Mouse (Mus musculus) liver, embryonic 11.5 days (tissue): Measurements from ENCODE around the gene Zfp599. TPM values are rescaled to one million over a fixed set of nuclear protein-coding genes. Genes with fewer than 3 reads are reported as not detected.

Source experiments
- ATAC-seq: fragments of 200-750 bp; cut with Nextera tagmentation; replicated peaks from 2 replicates; pipeline ENCODE4 v1.8.0; 2017; ENCODE audit warnings: moderate number of reproducible peaks, mild to moderate bottlenecking, moderate TSS enrichment, moderate library complexity; ENCODE audit not compliant: low FRiP score
- DNase-seq: peaks from one replicate; pipeline ENCODE4 v3.0.0-alpha.2; 2017; ENCODE audit warnings: low spot score
- H3K27ac ChIP-seq: fragments of 300-500 bp; sonication (generic); 2 replicates; pipeline ENCODE4 v1.5.1; 2014; ENCODE audit warnings: mild to moderate bottlenecking, low read depth, low read length, control low read depth
- H3K27me3 ChIP-seq: fragments of 300-500 bp; sonication (generic); replicated peaks from 2 replicates; pipeline ENCODE4 v1.6.1; 2014; ENCODE audit warnings: low read length, mixed read lengths; ENCODE audit not compliant: control insufficient read depth, insufficient read depth
- H3K36me3 ChIP-seq: fragments of 300-500 bp; sonication (generic); 2 replicates; pipeline ENCODE4 v1.6.1; 2014; ENCODE audit warnings: mild to moderate bottlenecking, low read length, moderate library complexity, mixed read lengths; ENCODE audit not compliant: control insufficient read depth, insufficient read depth
- H3K4me1 ChIP-seq: fragments of 300-500 bp; sonication (generic); replicated peaks from 2 replicates; pipeline ENCODE4 v1.6.1; 2014; ENCODE audit warnings: low read length, mixed read lengths; ENCODE audit not compliant: control insufficient read depth, insufficient read depth
- H3K4me2 ChIP-seq: fragments of 300-500 bp; sonication (generic); 2 replicates; pipeline ENCODE4 v1.6.1; 2014; ENCODE audit warnings: mild to moderate bottlenecking, control low read depth, moderate library complexity
- H3K4me3 ChIP-seq: fragments of 300-500 bp; sonication (generic); 2 replicates; pipeline ENCODE4 v1.5.1; 2014; ENCODE audit warnings: low read depth, low read length, control low read depth
- H3K9ac ChIP-seq: fragments of 300-500 bp; sonication (generic); 2 replicates; pipeline ENCODE4 v1.6.1; 2014; ENCODE audit warnings: low read depth, low read length, control low read depth
- H3K9me3 ChIP-seq: fragments of 300-500 bp; sonication (generic); 2 replicates; pipeline ENCODE4 v1.6.1; 2016; ENCODE audit warnings: low read length, inconsistent platforms, mixed read lengths; ENCODE audit not compliant: control insufficient read depth
- WGBS: fragments of 180-500 bp; shearing (Covaris S2); extraction: QIAGEN DNeasy Blood & Tissue Kit; methylation state at CpG from one replicate; pipeline ENCODE4 v1.1.7; 2014; 5-methylcytosine and 5-hydroxymethylcytosine counted together
- polyA plus RNA-seq: library from polyadenylated mRNA; unstranded; fragments of >200 nt; fragmentation: Nextera tagmentation; extraction: Ambion mirVana; gene quantifications from 2 replicates; pipeline ENCODE4 v1.2.1, GENCODE M21; 2014

Gene Zfp599
- polyA plus RNA-seq, 1 experiment from 2014 or later = 5.0 TPM

DNA sequence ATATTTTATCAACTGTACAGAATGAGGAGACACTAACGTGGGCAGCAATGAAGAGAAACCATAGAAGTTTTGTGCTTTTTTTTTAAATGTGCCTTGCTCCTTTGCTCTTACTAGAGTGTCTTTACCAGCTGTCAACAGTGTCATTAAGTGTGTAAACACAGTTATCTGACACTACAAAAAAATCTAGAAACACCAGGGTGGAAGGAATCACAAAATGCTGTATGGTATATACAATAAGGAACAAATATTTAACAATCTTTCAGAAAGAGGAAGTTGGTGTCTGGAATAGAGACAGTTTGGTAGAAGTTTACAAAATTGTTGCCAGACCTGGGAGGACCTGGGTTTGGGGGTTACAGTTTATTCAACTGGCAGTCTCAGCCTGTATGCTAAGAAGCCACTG, 1.9 kb upstream of the Zfp599 start:
- Histone ChIP-seq H3K4me3 (no peak overlapping the region), H3K27me3 (no peaks in the 10 kb centered on the region), H3K27ac (no peak overlapping the region), H3K36me3 (peaks cover 1% of the 10 kb centered on the region; the same call in 1 of the 2 replicates), H3K4me1 (no peaks in the 10 kb centered on the region), H3K9ac (no peak overlapping the region), H3K4me2 (no peak overlapping the region), H3K9me3 (no peaks in the 10 kb centered on the region; the same call in 1 of the 2 replicates)
- no peak for DNase-seq
- ATAC-seq = no peak
- 74% methylated on average over 1 of the region's 1 CpGs for WGBS

DNA sequence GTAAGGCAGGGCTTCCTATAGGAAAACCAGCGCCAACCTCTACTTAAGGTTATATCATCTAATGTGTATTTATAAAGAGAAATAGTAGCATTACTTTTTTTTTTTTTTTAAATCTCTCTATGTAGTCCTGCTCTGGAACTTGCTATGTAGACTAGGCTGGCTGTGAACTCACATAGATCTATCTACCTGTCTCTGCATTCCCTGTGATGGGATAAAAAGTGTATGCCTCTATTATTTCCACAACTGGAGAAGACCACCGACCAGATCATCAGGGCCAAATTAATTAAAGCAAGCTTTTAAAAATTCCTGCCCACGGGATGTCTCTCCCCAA, 362 bp upstream of the Zfp599 start:
- Histone ChIP-seq H3K4me1 (no peaks in the 10 kb centered on the region), H3K4me3 (peak overlapping the region; percentile 87), H3K4me2 (peak overlapping the region; percentile 85), H3K9ac (peak overlapping the region; percentile 82; the same call in 1 of the 2 replicates), H3K36me3 (peaks cover 14% of the 10 kb centered on the region), H3K27ac (no peak overlapping the region), H3K27me3 (no peaks in the 10 kb centered on the region), H3K9me3 (peaks cover 3% of the 10 kb centered on the region; the same call in 1 of the 2 replicates)
- no peak for ATAC-seq
- DNase-seq = no peak
- WGBS = 25% methylated on average over 3 of the region's 3 CpGs

DNA sequence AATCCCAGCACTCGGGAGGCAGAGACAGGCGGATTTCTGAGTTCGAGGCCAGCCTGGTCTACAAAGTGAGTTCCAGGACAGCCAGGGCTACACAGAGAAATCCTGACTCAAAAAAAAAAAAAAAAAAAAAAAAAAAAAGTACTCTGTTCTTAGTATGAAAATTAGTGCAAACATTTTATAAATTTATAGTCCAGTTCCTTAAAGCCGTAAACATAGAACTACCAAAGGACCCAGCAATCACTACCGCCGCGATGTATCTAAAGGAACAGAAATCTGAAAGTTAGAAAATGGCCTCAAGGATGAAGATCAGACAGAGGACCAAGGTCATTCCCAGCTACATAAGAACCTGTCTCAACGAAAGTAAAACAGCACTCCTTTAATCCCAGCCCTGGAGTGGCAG, 911 bp downstream of the Zfp599 start:
- H3K4me3 ChIP-seq = peak overlapping the region; percentile 87
- no peaks in the 10 kb centered on the region for H3K27me3 ChIP-seq
- peak overlapping the region; percentile 82 for H3K9ac ChIP-seq
- H3K9me3 ChIP-seq = peaks cover 3% of the 10 kb centered on the region; the same call in 1 of the 2 replicates
- no peak overlapping the region for H3K27ac ChIP-seq
- DNase-seq (no peak), ATAC-seq (no peak)
- no peaks in the 10 kb centered on the region for H3K4me1 ChIP-seq
- H3K36me3 ChIP-seq = peaks cover 19% of the 10 kb centered on the region
- WGBS = 76% methylated on average over 8 of the region's 8 CpGs
- peak overlapping the region; percentile 85 for H3K4me2 ChIP-seq

DNA sequence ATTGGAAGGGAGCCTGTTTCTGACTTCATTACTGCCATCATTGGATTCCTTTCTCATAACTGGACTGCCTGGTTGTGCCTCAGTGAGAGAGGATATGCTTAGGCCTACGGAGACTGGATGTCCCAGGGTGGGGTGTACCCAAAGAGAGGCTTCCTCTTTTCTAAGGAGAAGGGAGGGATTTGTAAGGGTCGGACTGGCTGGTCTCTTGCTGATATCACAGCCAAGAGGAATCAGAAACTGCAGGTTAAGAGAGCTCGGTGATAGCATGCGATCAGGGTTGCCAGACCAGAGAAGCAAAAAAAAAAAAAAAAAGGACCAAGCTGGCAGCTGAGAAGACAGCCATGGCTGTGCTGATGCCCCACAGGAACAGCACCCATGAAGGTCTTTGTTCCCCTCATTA, 3.1 kb downstream of the Zfp599 start:
- ATAC-seq = no peak
- no peak for DNase-seq
- H3K4me3 ChIP-seq = no peak overlapping the region
- no peak overlapping the region for H3K27ac ChIP-seq
- peaks cover 6% of the 10 kb centered on the region; the same call in 1 of the 2 replicates for H3K9me3 ChIP-seq
- peaks cover 36% of the 10 kb centered on the region for H3K36me3 ChIP-seq
- no peak overlapping the region for H3K9ac ChIP-seq
- WGBS = 61% methylated on average over 4 of the region's 4 CpGs
- no peaks in the 10 kb centered on the region for H3K4me1 ChIP-seq
- H3K4me2 ChIP-seq = no peak overlapping the region
- no peaks in the 10 kb centered on the region for H3K27me3 ChIP-seq

DNA sequence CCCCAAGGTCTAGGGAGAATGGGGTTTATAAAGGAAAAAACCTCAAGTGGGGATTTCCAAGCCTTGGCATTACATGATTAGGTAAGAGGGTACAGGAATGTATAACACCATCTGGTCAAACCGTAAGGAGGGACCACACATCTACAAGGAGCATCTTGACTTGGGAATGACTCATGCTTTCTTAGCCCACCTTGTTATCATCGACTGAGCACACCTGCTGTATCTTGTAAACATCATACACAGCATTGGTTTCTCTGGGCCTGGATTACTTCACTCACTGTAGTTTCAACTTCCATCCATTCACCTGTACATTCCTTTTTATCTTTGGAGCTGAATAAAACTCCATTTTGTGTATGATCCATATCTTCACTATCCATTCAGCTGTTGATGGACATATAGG, 15.5 kb downstream of the Zfp599 start:
- no peak overlapping the region for H3K4me3 ChIP-seq
- 86% methylated on average over 2 of the region's 2 CpGs for WGBS
- no peak overlapping the region for H3K27ac ChIP-seq
- H3K4me1 ChIP-seq = no peaks in the 10 kb centered on the region
- DNase-seq (no peak), ATAC-seq (no peak)
- H3K27me3 ChIP-seq = no peaks in the 10 kb centered on the region
- peaks cover 54% of the 10 kb centered on the region for H3K36me3 ChIP-seq
- H3K9me3 ChIP-seq = peaks cover 14% of the 10 kb centered on the region
- H3K4me2 ChIP-seq = no peak overlapping the region
- no peak overlapping the region for H3K9ac ChIP-seq

DNA sequence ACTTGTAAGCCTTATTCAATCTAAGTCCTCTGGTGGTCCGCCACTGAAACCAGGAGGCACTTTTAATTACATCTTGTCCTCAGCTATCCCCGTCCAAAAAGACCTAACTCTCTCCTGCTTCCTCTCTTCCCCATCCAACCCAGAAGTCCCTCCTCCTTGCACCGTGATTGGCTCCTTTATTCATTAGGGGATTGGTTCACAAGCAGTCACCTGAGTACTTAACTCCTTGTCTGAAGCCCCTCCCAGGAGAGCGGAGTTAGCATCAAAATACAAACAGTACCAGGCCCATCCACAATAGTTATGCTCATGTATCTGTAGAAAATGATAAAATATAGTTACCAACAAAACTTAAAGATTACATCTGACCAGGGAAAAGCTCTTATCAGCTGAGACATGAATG, 19.7 kb downstream of the Zfp599 start:
- H3K9ac ChIP-seq = no peak overlapping the region
- 93% methylated on average over 4 of the region's 4 CpGs for WGBS
- no peak for ATAC-seq
- H3K4me2 ChIP-seq = no peak overlapping the region
- H3K4me1 ChIP-seq = no peaks in the 10 kb centered on the region
- H3K27me3 ChIP-seq = no peaks in the 10 kb centered on the region
- no peak for DNase-seq
- no peak overlapping the region for H3K27ac ChIP-seq
- peaks cover 63% of the 10 kb centered on the region for H3K36me3 ChIP-seq
- no peak overlapping the region for H3K4me3 ChIP-seq
- peaks cover 7% of the 10 kb centered on the region; the same call in 1 of the 2 replicates for H3K9me3 ChIP-seq

DNA sequence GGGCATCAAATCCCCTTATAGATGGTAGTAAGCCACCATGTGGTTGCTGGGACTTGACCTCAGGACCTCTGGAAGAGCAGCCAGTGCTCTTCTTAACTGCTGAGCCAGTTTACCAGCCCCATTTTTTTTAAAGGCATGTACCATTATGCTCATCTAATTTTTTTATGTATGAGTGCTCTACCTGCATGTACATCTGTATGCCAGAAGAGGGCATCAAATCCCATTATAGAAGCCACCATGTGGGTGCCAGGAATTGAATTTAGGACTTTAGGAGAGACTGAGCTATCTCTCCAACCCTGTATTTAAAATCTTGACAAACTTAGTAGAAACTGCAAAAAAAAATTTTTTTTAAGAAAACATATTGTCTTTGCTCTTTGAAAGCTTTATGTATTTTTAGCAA, 29.1 kb downstream of the Zfp599 start:
- Histone ChIP-seq H3K27me3 (no peaks in the 10 kb centered on the region), H3K4me2 (no peak overlapping the region), H3K27ac (no peak overlapping the region), H3K9me3 (no peaks in the 10 kb centered on the region), H3K4me1 (no peaks in the 10 kb centered on the region; the same call in 1 of the 2 replicates), H3K4me3 (no peak overlapping the region), H3K36me3 (peaks cover 10% of the 10 kb centered on the region; the same call in 1 of the 2 replicates), H3K9ac (no peak overlapping the region)
- no peak for ATAC-seq
- DNase-seq = no peak

DNA sequence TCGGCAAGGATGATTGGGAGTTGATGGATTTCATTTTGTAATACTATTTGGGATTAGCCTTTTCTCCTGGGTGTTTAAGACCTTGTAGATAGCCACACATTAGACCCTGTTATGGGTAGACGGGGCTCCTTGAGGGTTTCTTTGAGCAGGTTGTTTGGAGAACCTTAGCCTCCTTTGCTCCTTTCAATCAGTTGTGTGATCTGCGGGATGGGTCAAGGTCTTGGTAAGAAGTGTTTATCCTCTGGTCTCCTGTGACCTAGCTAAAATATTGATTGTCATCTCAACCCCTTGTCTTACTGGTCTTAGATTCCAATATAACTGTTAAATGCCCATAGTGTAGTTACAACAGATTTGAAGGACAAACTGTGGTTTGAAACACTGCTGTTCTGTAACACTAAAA, 29.6 kb downstream of the Zfp599 start:
- Histone ChIP-seq H3K27ac (no peak overlapping the region), H3K4me1 (no peaks in the 10 kb centered on the region; the same call in 1 of the 2 replicates), H3K9ac (no peak overlapping the region), H3K4me2 (no peak overlapping the region), H3K9me3 (no peaks in the 10 kb centered on the region), H3K27me3 (no peaks in the 10 kb centered on the region), H3K4me3 (no peak overlapping the region), H3K36me3 (peaks cover 5% of the 10 kb centered on the region; the same call in 1 of the 2 replicates)
- ATAC-seq (no peak), DNase-seq (no peak)
- 81% methylated on average over 3 of the region's 3 CpGs for WGBS

DNA sequence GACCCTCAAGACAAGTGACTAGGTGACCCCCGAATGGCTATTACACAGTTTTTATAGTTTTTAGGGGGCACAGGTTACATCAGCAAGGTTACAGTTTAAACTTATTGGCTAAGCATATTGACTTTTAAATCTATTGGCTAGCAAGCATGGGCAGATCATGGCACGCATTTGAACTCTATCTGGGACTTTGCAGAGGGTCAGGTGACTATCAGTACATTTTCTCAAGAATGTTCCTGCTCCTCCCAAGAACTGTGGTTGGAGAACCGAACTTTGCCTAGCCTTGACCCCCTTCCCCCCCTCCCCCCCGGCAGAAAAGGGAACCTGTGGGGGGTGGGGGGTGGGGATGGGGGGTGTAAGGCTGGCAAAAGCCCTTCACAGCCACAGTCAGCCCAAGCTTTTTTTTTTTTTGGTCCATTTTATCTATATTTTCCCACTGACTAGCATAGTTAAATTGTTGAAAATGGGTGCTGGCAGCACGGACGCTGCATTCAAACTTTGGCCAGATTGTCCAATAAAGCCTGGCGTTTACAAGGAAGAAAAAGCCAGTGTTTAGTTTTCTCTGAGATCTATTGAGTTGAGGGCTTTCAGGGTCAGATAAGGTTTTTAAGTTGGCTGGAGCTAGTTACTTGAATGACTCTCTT, 30.2 kb downstream of the Zfp599 start:
- Histone ChIP-seq H3K27ac (no peak overlapping the region), H3K9ac (no peak overlapping the region), H3K4me3 (no peak overlapping the region), H3K27me3 (no peaks in the 10 kb centered on the region), H3K36me3 (peaks cover 3% of the 10 kb centered on the region; the same call in 1 of the 2 replicates), H3K9me3 (no peaks in the 10 kb centered on the region), H3K4me1 (no peaks in the 10 kb centered on the region; the same call in 1 of the 2 replicates), H3K4me2 (no peak overlapping the region)
- no peak for DNase-seq
- 75% methylated on average over 7 of the region's 7 CpGs for WGBS
- no peak for ATAC-seq
